Mouse (Mus musculus) skeletal muscle tissue, adult 2 months (tissue): ENCODE measurements around the gene Htr7.

Experiments
- DNase-seq: peaks from one replicate; pipeline ENCODE4 v3.0.0-alpha.2; 2012; ENCODE audit warnings: low read depth, low spot score

The Htr7 gene

GRCm38 (mm10) chr19:36057231-36057811 lies at the start of gene Htr7:
Gene Htr7, minus strand, starts transcription at chr19:36057507.
- DNase-seq = no peak

GRCm38 (mm10) chr19:36103909-36104308 lies 46.6 kb upstream of the Htr7 start:
- no peak for DNase-seq

- no peak for DNase-seq
Observed at GRCm38 (mm10) chr19:36098916-36099315, 41.6 kb upstream of the Htr7 start.

DNA sequence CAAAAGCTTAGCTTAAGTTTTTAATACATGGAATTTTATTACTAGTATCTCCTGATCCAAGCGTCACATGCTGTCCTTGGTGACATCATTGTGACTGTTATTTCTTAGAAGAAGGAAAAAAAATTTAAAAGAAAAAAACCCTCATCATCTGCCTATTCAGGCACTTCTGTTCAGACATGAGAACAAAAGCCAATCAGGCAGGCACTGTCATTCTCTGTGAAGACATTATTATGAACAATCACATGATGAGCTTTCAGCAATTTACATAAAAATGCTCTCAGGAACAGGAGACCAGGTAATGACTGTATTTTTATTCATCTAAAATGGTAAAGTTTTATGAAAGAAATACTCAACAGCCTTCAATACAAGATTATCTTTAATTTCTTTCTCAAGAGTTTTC lies 41.0 kb upstream of the Htr7 start:
- no peak for DNase-seq

GRCm38 (mm10) chr19:36097194-36097593 lies 39.9 kb upstream of the Htr7 start:
- DNase-seq = no peak

DNA sequence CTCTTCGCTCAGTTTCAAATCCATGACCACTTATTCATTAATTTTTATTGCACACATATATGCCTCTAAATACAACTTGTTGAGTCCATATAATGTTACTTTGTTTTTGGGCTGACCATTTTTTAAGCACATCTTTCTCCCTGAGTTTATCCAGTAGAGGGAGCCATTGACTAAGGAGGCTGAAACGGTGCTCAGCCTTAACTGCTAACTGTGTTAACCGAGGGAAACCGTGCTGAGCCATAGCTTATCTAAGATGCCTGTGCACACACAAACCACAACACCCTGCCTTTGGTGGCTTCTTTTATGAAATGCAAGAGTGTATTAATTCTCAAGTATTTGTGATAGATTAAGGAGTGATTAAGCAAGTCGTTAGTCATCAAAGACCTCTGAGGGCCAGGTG lies 33.5 kb upstream of the Htr7 start:
- no peak for DNase-seq

GRCm38 (mm10) chr19:36083262-36084225 lies 26.2 kb upstream of the Htr7 start, which contains the start of gene Rpp30:
Gene Rpp30, plus strand, starts transcription at chr19:36083716.
- DNase-seq = peak; percentile 82

DNA sequence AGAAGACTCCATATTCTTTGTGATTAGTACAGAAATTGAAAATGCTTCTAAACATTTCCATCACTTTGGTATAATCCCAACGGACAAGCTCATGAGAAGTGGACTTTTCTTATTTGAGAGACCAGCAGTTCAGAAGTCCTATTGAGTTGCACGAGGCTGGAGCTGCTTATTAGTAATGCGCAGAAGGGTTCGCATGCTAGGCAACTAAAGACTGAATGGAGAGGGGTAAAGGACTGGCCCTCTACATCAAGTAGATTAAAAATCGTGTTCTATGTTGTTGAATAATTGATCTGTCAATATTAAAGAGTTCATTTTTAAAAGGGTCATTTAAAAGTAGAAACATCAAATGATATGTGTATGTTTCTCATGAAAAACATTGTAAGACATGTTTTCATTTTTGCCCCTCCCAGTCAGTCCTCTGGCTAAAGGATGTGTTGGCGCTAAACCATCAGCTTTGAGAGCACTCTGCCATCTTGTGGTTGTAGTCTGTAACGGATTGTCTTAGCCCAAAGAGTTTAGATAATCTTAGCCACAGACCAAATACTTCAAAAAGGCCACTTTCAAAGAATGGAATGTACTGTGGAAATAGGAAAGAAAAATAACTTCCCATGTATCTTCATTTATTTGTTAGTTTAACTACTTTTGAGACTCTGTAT lies 25.4 kb upstream of the Htr7 start:
- peak; percentile 21 for DNase-seq

GRCm38 (mm10) chr19:36062801-36063529 lies 5.7 kb upstream of the Htr7 start:
- DNase-seq = no peak

DNA sequence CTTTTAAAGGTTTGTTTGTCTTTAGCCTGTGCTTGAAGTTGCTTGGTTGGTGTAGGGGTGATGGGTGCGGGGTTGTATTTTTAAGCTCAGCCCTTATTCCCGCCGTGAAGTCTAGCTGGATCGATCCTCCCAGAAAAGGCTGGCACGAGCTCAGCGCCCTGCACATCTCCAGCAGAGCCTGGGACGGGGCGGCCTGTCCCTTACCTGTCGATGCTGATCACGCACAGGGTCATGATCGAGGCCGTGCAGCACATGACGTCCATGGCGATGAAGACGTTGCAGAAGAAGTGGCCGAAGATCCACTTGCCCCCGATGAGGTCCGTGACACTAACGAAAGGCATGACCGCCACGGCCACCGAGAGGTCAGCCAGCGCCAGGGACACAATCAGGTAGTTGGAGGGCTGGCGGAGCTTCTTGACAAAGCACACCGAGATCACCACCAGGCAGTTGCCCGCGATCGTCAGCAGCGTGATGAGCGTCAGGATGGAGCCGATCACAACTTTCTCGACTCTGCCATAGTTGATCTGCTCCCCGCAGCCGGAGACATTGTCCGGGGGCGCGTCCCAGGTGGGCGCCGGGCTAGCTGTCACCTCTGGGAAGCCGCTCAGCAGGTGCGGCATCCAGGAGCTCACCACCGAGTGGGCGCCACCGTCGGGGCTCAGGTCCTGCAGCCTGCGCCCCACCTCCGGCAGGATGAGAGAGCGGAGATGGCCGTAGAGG lies 645 bp downstream of the Htr7 start:
- no peak for DNase-seq

GRCm38 (mm10) chr19:36046046-36046445 lies 11.3 kb downstream of the Htr7 start:
- no peak for DNase-seq

DNA sequence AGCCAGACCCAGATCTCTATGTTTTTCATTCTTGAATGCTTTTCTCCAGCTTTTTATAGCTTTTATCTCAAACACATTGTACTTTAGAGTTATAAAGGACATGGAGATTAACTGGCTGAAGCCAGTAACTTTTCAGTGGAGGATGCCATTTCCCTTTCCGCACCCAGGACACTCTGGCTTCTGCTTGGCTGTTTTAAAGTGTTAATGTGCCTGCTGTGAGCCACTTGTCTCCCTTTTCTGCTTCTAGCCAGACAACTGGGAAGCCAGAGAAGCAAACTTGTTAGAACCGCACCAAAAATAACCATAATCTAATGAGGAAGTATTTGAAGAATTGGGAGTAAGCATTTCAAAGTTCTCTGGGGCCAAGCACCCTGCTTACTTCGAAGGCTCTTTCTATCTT lies 42.5 kb downstream of the Htr7 start:
- DNase-seq = no peak

GRCm38 (mm10) chr19:36006277-36006676 lies 51.0 kb downstream of the Htr7 start:
- DNase-seq = peak; percentile 39

DNA sequence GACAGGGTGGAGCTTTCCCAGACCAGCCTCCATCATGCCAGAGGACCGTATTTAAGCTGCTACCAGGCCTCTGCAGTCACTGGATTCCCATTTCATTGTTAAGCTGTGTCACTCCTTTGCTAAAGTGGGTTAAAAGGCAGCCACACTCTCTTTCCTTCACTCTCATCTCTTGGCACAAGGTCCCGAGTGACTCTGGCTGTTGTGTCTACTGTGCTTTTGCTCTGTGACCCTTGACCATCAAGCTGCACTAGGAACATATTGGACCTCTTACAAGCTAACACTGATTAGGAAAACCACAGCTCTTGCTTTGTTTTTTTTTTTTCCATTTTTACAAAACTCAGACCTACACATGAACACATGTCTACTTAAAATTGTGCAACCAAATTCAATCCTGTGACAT lies 52.3 kb downstream of the Htr7 start:
- no peak for DNase-seq

DNA sequence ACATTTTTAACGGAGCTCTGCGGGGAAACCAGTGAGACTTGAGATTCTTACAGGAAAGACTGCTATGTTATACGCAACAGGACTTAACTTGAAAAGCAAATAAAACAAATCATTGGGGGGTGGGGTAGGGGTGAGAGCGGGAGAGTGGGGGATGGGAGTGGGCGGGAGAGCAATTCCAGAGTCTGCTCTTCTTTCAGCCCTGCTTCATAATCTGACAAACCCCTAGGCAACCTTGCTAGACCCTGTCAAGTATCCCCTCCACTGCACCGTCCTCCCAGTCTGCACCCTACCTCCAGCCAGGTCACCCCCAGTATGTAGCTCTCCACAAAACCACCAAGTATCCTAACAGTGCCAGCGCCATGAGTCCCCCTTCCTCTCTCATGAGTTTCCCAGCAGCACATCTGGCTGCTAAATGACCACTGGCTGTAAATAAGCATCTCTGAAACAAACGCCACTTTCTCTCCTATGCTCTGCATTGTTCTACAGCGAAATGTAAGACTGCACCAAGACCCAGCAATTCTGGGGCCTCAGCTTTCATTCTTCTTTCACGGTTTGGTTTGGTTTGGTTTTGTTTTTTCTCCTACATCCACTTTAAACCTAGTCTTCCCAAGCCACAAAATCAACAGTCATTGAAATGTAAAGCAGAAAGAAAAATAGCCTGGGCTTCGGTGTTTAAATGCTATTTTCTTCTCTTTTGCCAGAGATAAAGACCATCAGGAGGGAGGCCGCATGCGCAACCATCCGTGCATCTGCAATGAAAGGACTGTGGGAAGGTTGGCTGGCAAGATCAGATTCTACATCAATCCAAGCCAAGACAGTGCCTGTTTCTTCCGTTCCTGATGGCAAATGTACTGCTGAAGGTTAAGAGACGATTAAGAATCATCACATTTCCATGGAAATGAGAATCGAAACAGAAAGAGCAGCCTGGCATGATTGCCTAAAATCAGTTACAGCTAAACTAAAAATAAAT lies 54.5 kb downstream of the Htr7 start:
- no peak for DNase-seq

GRCm38 (mm10) chr19:36001512-36001911 lies 55.8 kb downstream of the Htr7 start:
- no peak for DNase-seq

DNA sequence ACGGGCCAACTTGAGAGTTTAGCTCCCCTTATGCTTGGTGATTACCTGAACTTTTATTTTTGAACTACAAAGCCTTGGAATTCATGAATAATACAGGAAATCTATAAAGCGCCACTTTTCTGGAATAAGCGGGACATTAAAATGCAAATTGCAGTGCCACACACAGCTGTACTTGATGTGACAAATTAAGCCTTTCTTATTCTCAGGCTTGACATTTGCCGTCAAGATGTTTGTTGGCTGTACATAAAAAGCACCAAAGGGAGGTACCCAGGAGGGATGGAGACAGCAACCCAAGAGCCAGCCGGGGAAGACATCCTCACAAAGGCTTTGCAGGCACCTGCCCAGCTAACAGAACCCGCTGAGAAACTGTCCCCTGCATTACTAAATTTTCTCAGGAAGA lies 56.4 kb downstream of the Htr7 start:
- DNase-seq = no peak

DNA sequence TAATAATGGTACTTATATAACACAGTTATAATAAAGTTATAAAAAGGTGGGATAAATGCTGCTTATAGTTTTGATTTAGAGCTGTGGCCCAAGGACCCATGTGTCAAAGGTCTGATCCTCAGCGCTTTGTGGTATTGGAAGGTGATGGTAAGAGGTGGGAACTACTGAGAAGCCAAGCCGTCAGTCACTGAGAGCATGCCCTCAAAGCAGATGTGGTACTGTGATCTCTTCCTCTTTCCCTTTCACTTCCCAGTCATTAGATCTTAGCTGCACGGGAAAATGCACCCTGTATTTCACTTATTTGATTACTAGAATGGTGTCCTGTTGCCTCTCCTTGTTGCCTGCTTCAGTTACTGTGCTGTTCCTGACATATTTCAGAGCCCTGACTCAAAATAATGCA lies 59.9 kb downstream of the Htr7 start:
- no peak for DNase-seq

DNA sequence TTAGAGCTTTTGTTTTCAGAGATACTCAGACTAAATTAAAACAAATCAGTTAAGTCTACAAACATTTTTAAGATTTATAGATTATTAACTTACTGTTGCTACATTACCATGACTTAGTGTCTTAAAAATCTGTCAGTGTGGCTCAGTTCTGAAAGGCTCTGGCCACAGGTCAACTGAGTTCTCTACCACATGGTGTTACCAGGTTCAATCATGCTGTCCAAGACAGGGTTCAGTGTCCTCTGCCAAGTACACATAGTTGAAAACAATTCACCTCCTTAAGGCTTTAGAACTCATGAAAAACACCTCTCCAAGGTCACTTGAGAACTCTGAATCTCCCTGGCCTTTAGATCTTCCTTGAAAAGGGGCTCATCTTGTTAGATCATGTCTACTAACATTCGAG lies 69.8 kb downstream of the Htr7 start:
- DNase-seq = no peak

GRCm38 (mm10) chr19:35974681-35975080 lies 82.6 kb downstream of the Htr7 start:
- no peak for DNase-seq
